Mouse (Mus musculus) midbrain, embryonic 16.5 days (tissue): ENCODE measurements around the gene 4931422A03Rik. TPM values are rescaled to one million over a fixed set of nuclear protein-coding genes. Genes with fewer than 3 reads are reported as not detected.
A peak's percentile ranks its signal among the peaks of the same experiment; 100 is the strongest.
"Not testable (repeated sequence)": the region's sequence is repeated elsewhere in the genome, so short reads cannot be mapped to it uniquely, and the experiment has no call there.

ENCODE experiments used
- ATAC-seq: fragments of 200-750 bp; cut with Nextera tagmentation; 2 replicates; pipeline ENCODE4 v1.8.0; 2017; ENCODE audit warnings: moderate TSS enrichment
- H3K27ac ChIP-seq: fragments of 300-500 bp; sonication (generic); 2 replicates; pipeline ENCODE4 v1.5.1; 2014; ENCODE audit warnings: mild to moderate bottlenecking, low read length, mixed read lengths
- H3K27me3 ChIP-seq: fragments of 300-500 bp; sonication (generic); 2 replicates; pipeline ENCODE4 v1.6.1; 2014; ENCODE audit warnings: low read depth, low read length, mixed read lengths; ENCODE audit not compliant: control insufficient read depth, insufficient read depth
- H3K36me3 ChIP-seq: fragments of 300-500 bp; sonication (generic); 2 replicates; pipeline ENCODE4 v1.6.1; 2014; ENCODE audit warnings: mild to moderate bottlenecking, low read length, moderate library complexity, mixed read lengths; ENCODE audit not compliant: control insufficient read depth, insufficient read depth
- H3K4me1 ChIP-seq: fragments of 300-500 bp; sonication (generic); 2 replicates; pipeline ENCODE4 v1.6.1; 2014; ENCODE audit warnings: mild to moderate bottlenecking, low read length, mixed read lengths; ENCODE audit not compliant: control insufficient read depth, insufficient read depth
- H3K4me2 ChIP-seq: fragments of 300-500 bp; sonication (generic); 2 replicates; pipeline ENCODE4 v1.6.1; 2014; ENCODE audit warnings: mild to moderate bottlenecking, low read length, mixed read lengths
- H3K4me3 ChIP-seq: fragments of 300-500 bp; sonication (generic); 2 replicates; pipeline ENCODE4 v1.5.1; 2014; ENCODE audit warnings: low read depth, mild to moderate bottlenecking, low read length, moderate library complexity, mixed read lengths
- H3K9ac ChIP-seq: fragments of 300-500 bp; sonication (generic); 2 replicates; pipeline ENCODE4 v1.6.1; 2014; ENCODE audit warnings: low read depth, low read length, mixed read lengths
- H3K9me3 ChIP-seq: fragments of 300-500 bp; sonication (generic); replicated peaks from 2 replicates; pipeline ENCODE4 v1.6.1; 2014; ENCODE audit warnings: mild to moderate bottlenecking, low read length, mixed read lengths; ENCODE audit not compliant: control insufficient read depth, poor library complexity, severe bottlenecking
- WGBS: fragments of 180-500 bp; shearing (Covaris S2); extraction: QIAGEN DNeasy Blood & Tissue Kit; methylation state at CpG from one replicate; pipeline ENCODE4 v1.1.7; 2014; 5-methylcytosine and 5-hydroxymethylcytosine counted together
- polyA plus RNA-seq: library from polyadenylated mRNA; unstranded; fragments of >200 nt; fragmentation: Nextera tagmentation; extraction: Ambion mirVana; gene quantifications from 2 replicates; pipeline ENCODE4 v1.2.1, GENCODE M21; 2015

4931422A03Rik gene
- polyA plus RNA-seq, 1 experiment from 2014 or later = 2.3 TPM

GRCm38 (mm10) chr2:104032056-104032455 is 3.9 kb upstream of the 4931422A03Rik start:
- WGBS = 91% methylated on average over 3 of the region's 3 CpGs
- H3K4me1 ChIP-seq = peaks cover 26% of the 10 kb centered on the region
- H3K27me3 ChIP-seq = no peaks in the 10 kb centered on the region
- no peak overlapping the region for H3K9ac ChIP-seq
- no peak overlapping the region for H3K27ac ChIP-seq
- H3K9me3 ChIP-seq = no peaks in the 10 kb centered on the region
- no peak overlapping the region for H3K4me2 ChIP-seq
- H3K36me3 ChIP-seq = peaks cover 20% of the 10 kb centered on the region
- no peak for ATAC-seq
- no peak overlapping the region for H3K4me3 ChIP-seq

GRCm38 (mm10) chr2:104030381-104030780 is 2.2 kb upstream of the 4931422A03Rik start:
- Histone ChIP-seq H3K27ac (no peak overlapping the region), H3K4me3 (no peak overlapping the region), H3K27me3 (no peaks in the 10 kb centered on the region), H3K4me1 (peaks cover 26% of the 10 kb centered on the region), H3K9me3 (no peaks in the 10 kb centered on the region), H3K4me2 (no peak overlapping the region), H3K9ac (no peak overlapping the region), H3K36me3 (peaks cover 11% of the 10 kb centered on the region)
- no peak for ATAC-seq
- 86% methylated on average over 3 of the region's 3 CpGs for WGBS

GRCm38 (mm10) chr2:104029074-104029473 is 913 bp upstream of the 4931422A03Rik start:
- Histone ChIP-seq H3K4me1 (peaks cover 26% of the 10 kb centered on the region), H3K27me3 (no peaks in the 10 kb centered on the region), H3K4me3 (peak overlapping the region; percentile 87), H3K9ac (peak overlapping the region; percentile 30; the same call in 1 of the 2 replicates), H3K4me2 (peak overlapping the region; percentile 76), H3K36me3 (peaks cover 6% of the 10 kb centered on the region; the same call in 1 of the 2 replicates), H3K27ac (no peak overlapping the region), H3K9me3 (no peaks in the 10 kb centered on the region)
- 91% methylated on average over 2 of the region's 2 CpGs for WGBS
- no peak for ATAC-seq

- Histone ChIP-seq H3K36me3 (0 out of 2 replicates have a peak, but pooled peaks cover 2% of the 10 kb centered on the region), H3K9me3 (no peaks in the 10 kb centered on the region), H3K4me3 (peak within 1 kb of the TSS; percentile 87), H3K27me3 (no peaks in the 10 kb centered on the region), H3K4me1 (peaks cover 26% of the 10 kb centered on the region), H3K4me2 (peak within 1 kb of the TSS; percentile 76), H3K9ac (peak within 1 kb of the TSS; percentile 98), H3K27ac (peak within 1 kb of the TSS; percentile 64)
- WGBS = under 1% methylated on average over 40 of the region's 44 CpGs
- ATAC-seq = peak; percentile 98
These were observed 563 bp downstream of the 4931422A03Rik start, which contains the start of gene Fbxo3 for GRCm38 (mm10) chr2:104027458-104028138. TSS of gene Fbxo3 (plus strand) at chr2:104027721.

GRCm38 (mm10) chr2:104024656-104025055 is 3.5 kb downstream of the 4931422A03Rik start:
- no peak overlapping the region for H3K9ac ChIP-seq
- ATAC-seq = no peak
- WGBS = 88% methylated on average over 4 of the region's 4 CpGs
- no peaks in the 10 kb centered on the region for H3K27me3 ChIP-seq
- H3K4me1 ChIP-seq = peaks cover 16% of the 10 kb centered on the region
- H3K4me2 ChIP-seq = no peak overlapping the region
- H3K27ac ChIP-seq = no peak overlapping the region
- no peaks in the 10 kb centered on the region for H3K36me3 ChIP-seq
- H3K4me3 ChIP-seq = no peak overlapping the region
- no peaks in the 10 kb centered on the region for H3K9me3 ChIP-seq

- H3K27ac ChIP-seq = no peak overlapping the region
- H3K9me3 ChIP-seq = no peaks in the 10 kb centered on the region
- H3K27me3 ChIP-seq = no peaks in the 10 kb centered on the region
- 0 out of 2 replicates have a peak, but pooled peaks cover 3% of the 10 kb centered on the region for H3K4me1 ChIP-seq
- no peak for ATAC-seq
- no peak overlapping the region for H3K4me3 ChIP-seq
- H3K9ac ChIP-seq = no peak overlapping the region
- WGBS = 80% methylated on average over 7 of the region's 7 CpGs
- H3K36me3 ChIP-seq = no peaks in the 10 kb centered on the region
- H3K4me2 ChIP-seq = no peak overlapping the region
These were observed 5.1 kb downstream of the 4931422A03Rik start for GRCm38 (mm10) chr2:104023096-104023495.

- H3K36me3 ChIP-seq, H3K9ac ChIP-seq, H3K27me3 ChIP-seq, H3K9me3 ChIP-seq, ATAC-seq, H3K4me2 ChIP-seq, H3K4me3 ChIP-seq, H3K4me1 ChIP-seq, H3K27ac ChIP-seq: not testable (repeated sequence)
- 100% methylated on average over 3 of the region's 3 CpGs for WGBS
These were observed 19.3 kb downstream of the 4931422A03Rik start for GRCm38 (mm10) chr2:104008853-104009252.

- no peaks in the 10 kb centered on the region for H3K27me3 ChIP-seq
- no peak overlapping the region for H3K4me3 ChIP-seq
- 86% methylated on average over 7 of the region's 7 CpGs for WGBS
- no peaks in the 10 kb centered on the region for H3K9me3 ChIP-seq
- no peaks in the 10 kb centered on the region for H3K36me3 ChIP-seq
- H3K4me1 ChIP-seq = no peaks in the 10 kb centered on the region
- ATAC-seq = no peak
- no peak overlapping the region for H3K4me2 ChIP-seq
- H3K27ac ChIP-seq = no peak overlapping the region
- no peak overlapping the region for H3K9ac ChIP-seq
These were observed 20.2 kb downstream of the 4931422A03Rik start for GRCm38 (mm10) chr2:104007793-104008519.
